ENCODE assay signal across 10 mouse cellular contexts in the genomic region with DNA sequence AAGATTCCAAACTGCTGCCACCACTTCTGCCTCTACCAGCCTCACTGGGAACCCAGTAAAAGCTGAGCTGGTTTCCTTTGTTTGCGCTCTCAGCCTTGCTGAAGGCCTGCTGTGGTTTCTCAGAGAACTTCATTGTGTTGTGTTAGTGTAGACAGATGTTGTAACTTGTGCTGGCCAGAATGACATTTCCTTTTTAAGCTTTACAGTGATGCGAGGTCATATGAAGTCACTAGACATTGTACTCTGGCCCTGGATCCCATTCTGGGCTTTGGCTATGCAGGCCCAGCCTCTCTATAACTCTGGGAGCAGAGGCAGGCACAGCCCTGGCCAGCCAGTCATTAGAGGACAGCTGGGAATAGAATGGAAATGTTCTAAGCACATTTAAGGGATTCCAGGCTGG.
DNase-seq lines count a peak whose midpoint lies in the region; ATAC-seq and TF ChIP-seq lines count a peak whose summit lies in the region.
"Had no signal": no experiment of that assay in that cellular context is flagged by ENCODE, and none has a peak within 500 bp of the region (broad histone marks: within the 10 kb centered on the region; RNA-seq: fewer than 3 reads in every experiment).

No protein-coding gene starts in this region.

- H3K9me3 ChIP-seq in lung, embryonic 14.5 days (ENCODE audit: low read depth, low read length) = no peaks in the 10 kb centered on the region
- H3K9me3 ChIP-seq in hindbrain, embryonic 15.5 days = no peaks in the 10 kb centered on the region
- H3K9me3 ChIP-seq in stomach, embryonic 15.5 days = no peaks in the 10 kb centered on the region
- no peaks in the 10 kb centered on the region for H3K9me3 ChIP-seq in midbrain, embryonic 15.5 days
- H3K9me3 ChIP-seq: liver, embryonic 13.5 days; neural tube, embryonic 12.5 days had no signal

- H3K4me3 ChIP-seq in lung, embryonic 14.5 days (ENCODE audit: low read depth, low read length) = no peak overlapping the region
- no peak overlapping the region for H3K4me3 ChIP-seq in hindbrain, embryonic 15.5 days
- H3K4me3 ChIP-seq in stomach, embryonic 15.5 days (replicated peaks) = no peak overlapping the region
- no peak overlapping the region for H3K4me3 ChIP-seq in midbrain, embryonic 15.5 days
- H3K4me3 ChIP-seq: liver, embryonic 13.5 days; neural tube, embryonic 12.5 days had no signal

- H3K4me1 ChIP-seq in lung, embryonic 14.5 days (ENCODE audit: insufficient read depth) = no peaks in the 10 kb centered on the region
- peaks cover 16% of the 10 kb centered on the region for H3K4me1 ChIP-seq in hindbrain, embryonic 15.5 days (replicated peaks)
- H3K4me1 ChIP-seq in stomach, embryonic 15.5 days = no peaks in the 10 kb centered on the region
- peaks cover 14% of the 10 kb centered on the region for H3K4me1 ChIP-seq in midbrain, embryonic 15.5 days

- no peak for TF ChIP-seq CTCF in lung, embryonic 14.5 days (IDR thresholded peaks at IDR 0.05; ENCODE audit: low read depth)

- ATAC-seq in lung, embryonic 14.5 days (ENCODE audit: insufficient read depth) = no peak
- ATAC-seq in hindbrain, embryonic 15.5 days (ENCODE audit: low FRiP score, low read depth) = no peak
- ATAC-seq in stomach, embryonic 15.5 days (ENCODE audit: insufficient read depth, low FRiP score, low read depth) = no peak
- ATAC-seq in monocyte, adult 5-6 weeks (replicated peaks; ENCODE audit: insufficient number of reproducible peaks, low FRiP score, low TSS enrichment, poor library complexity, severe bottlenecking) = no peak
- no peak for ATAC-seq in midbrain, embryonic 15.5 days (replicated peaks)

- WGBS in lung, embryonic 14.5 days = 75% methylated on average over 2 of the region's 2 CpGs
- WGBS in hindbrain, embryonic 15.5 days = 74% methylated on average over 2 of the region's 2 CpGs
- 66% methylated on average over 2 of the region's 2 CpGs for WGBS in stomach, embryonic 15.5 days
- 81% methylated on average over 2 of the region's 2 CpGs for WGBS in midbrain, embryonic 15.5 days

- no peaks in the 10 kb centered on the region for H3K27me3 ChIP-seq in lung, embryonic 14.5 days (ENCODE audit: insufficient read depth, low read length)
- H3K27me3 ChIP-seq in hindbrain, embryonic 15.5 days = no peaks in the 10 kb centered on the region
- no peaks in the 10 kb centered on the region for H3K27me3 ChIP-seq in stomach, embryonic 15.5 days (replicated peaks)
- no peaks in the 10 kb centered on the region for H3K27me3 ChIP-seq in midbrain, embryonic 15.5 days (replicated peaks)
- H3K27me3 ChIP-seq: liver, embryonic 13.5 days; neural tube, embryonic 12.5 days had no signal

- H3K27ac ChIP-seq in lung, embryonic 14.5 days (ENCODE audit: low read depth) = peak overlapping the region; percentile 15; the same call in 1 of the 2 replicates
- H3K27ac ChIP-seq in hindbrain, embryonic 15.5 days (replicated peaks) = peak overlapping the region; percentile 52
- H3K27ac ChIP-seq in stomach, embryonic 15.5 days = peak overlapping the region; percentile 42; the same call in 1 of the 2 replicates
- H3K27ac ChIP-seq in midbrain, embryonic 15.5 days = no peak overlapping the region
- H3K27ac ChIP-seq: neural tube, embryonic 12.5 days had no signal

- peak; percentile 12 for DNase-seq in embryo, embryonic 10 days (ENCODE audit: low spot score)
- no peak for DNase-seq in embryo, embryonic 9.5 days (ENCODE audit: extremely low spot score)
- peak; percentile 23 for DNase-seq in lung, embryonic 14.5 days
- no peak for DNase-seq in lung, postnatal 25 days (ENCODE audit: low spot score)
- DNase-seq: liver, embryonic 13.5 days had no signal

- H3K36me3 ChIP-seq in lung, embryonic 14.5 days (ENCODE audit: insufficient read depth) = no peaks in the 10 kb centered on the region
- no peaks in the 10 kb centered on the region for H3K36me3 ChIP-seq in hindbrain, embryonic 15.5 days
- no peaks in the 10 kb centered on the region for H3K36me3 ChIP-seq in stomach, embryonic 15.5 days
- no peaks in the 10 kb centered on the region for H3K36me3 ChIP-seq in midbrain, embryonic 15.5 days (replicated peaks)
- H3K36me3 ChIP-seq: neural tube, embryonic 12.5 days had no signal

- no peak overlapping the region for H3K4me2 ChIP-seq in lung, embryonic 14.5 days
- no peak overlapping the region for H3K4me2 ChIP-seq in hindbrain, embryonic 15.5 days
- no peak overlapping the region for H3K4me2 ChIP-seq in stomach, embryonic 15.5 days
- H3K4me2 ChIP-seq in midbrain, embryonic 15.5 days = no peak overlapping the region
- H3K4me2 ChIP-seq: liver, embryonic 13.5 days; neural tube, embryonic 12.5 days had no signal

- H3K9ac ChIP-seq in lung, embryonic 14.5 days = no peak overlapping the region
- H3K9ac ChIP-seq in hindbrain, embryonic 15.5 days = no peak overlapping the region
- no peak overlapping the region for H3K9ac ChIP-seq in stomach, embryonic 15.5 days
- H3K9ac ChIP-seq in midbrain, embryonic 15.5 days = no peak overlapping the region
- H3K9ac ChIP-seq: liver, embryonic 13.5 days; neural tube, embryonic 12.5 days had no signal

Comparison
In these comparisons a context has a peak if more than half of its experiments do, and no peak if none do; other contexts are left out.
1. DNase-seq: peak in embryo, embryonic 10 days (single experiment) and lung, embryonic 14.5 days (single experiment); none in embryo, embryonic 9.5 days (single experiment) and lung, postnatal 25 days (single experiment).